Mouse (Mus musculus) limb, embryonic 15.5 days (tissue): ENCODE measurements around the gene Lmntd1. TPM values are rescaled to one million over a fixed set of nuclear protein-coding genes. Genes with fewer than 3 reads are reported as not detected.

Experiments used
- ATAC-seq: fragments of 200-750 bp; cut with Nextera tagmentation; 2 replicates; pipeline ENCODE4 v1.8.0; 2017; ENCODE audit warnings: low read depth, moderate TSS enrichment; ENCODE audit not compliant: insufficient number of reproducible peaks, low FRiP score, low TSS enrichment
- H3K27ac ChIP-seq: fragments of 300-500 bp; sonication (generic); 2 replicates; pipeline ENCODE4 v1.5.1; 2015; ENCODE audit warnings: moderate library complexity, mild to moderate bottlenecking, inconsistent platforms
- H3K27me3 ChIP-seq: fragments of 300-500 bp; sonication (generic); 2 replicates; pipeline ENCODE4 v1.6.1; 2015; ENCODE audit warnings: inconsistent platforms
- H3K36me3 ChIP-seq: fragments of 300-500 bp; sonication (generic); 2 replicates; pipeline ENCODE4 v1.6.1; 2015; ENCODE audit warnings: inconsistent platforms
- H3K4me1 ChIP-seq: fragments of 300-500 bp; sonication (generic); 2 replicates; pipeline ENCODE4 v1.6.1; 2015; ENCODE audit warnings: inconsistent platforms
- H3K4me2 ChIP-seq: fragments of 300-500 bp; sonication (generic); 2 replicates; pipeline ENCODE4 v1.6.1; 2015; ENCODE audit warnings: mild to moderate bottlenecking, inconsistent platforms
- H3K4me3 ChIP-seq: fragments of 300-500 bp; sonication (generic); 2 replicates; pipeline ENCODE4 v1.5.1; 2015; ENCODE audit warnings: mild to moderate bottlenecking, inconsistent platforms
- H3K9ac ChIP-seq: fragments of 300-500 bp; sonication (generic); 2 replicates; pipeline ENCODE4 v1.6.1; 2015; ENCODE audit warnings: inconsistent platforms
- H3K9me3 ChIP-seq: fragments of 300-500 bp; sonication (generic); 2 replicates; pipeline ENCODE4 v1.6.1; 2016; ENCODE audit warnings: inconsistent platforms
- WGBS: fragments of 180-500 bp; shearing (Covaris S2); methylation state at CpG from one replicate; pipeline ENCODE4 v1.1.7; 2015; 5-methylcytosine and 5-hydroxymethylcytosine counted together
- polyA plus RNA-seq: library from polyadenylated mRNA; unstranded; fragments of >200 nt; fragmentation: Nextera tagmentation; extraction: Ambion mirVana; gene quantifications from 2 replicates; pipeline ENCODE4 v1.2.1, GENCODE M21; 2015

Lmntd1 gene
- polyA plus RNA-seq, 1 experiment from 2014 or later, result 0.86 TPM

- no peak overlapping the region for H3K9ac ChIP-seq
- H3K27ac ChIP-seq, result no peak overlapping the region
- H3K4me1 ChIP-seq, result peaks cover 22% of the 10 kb centered on the region
- ATAC-seq, result no peak
- H3K36me3 ChIP-seq, result no peaks in the 10 kb centered on the region
- H3K4me3 ChIP-seq, result no peak overlapping the region
- H3K4me2 ChIP-seq, result no peak overlapping the region
- WGBS, result 75% methylated on average over 5 of the region's 5 CpGs
- H3K9me3 ChIP-seq, result no peaks in the 10 kb centered on the region
- no peaks in the 10 kb centered on the region for H3K27me3 ChIP-seq
Measured at GRCm38 (mm10) chr6:145438851-145439250, 175.3 kb downstream of the Lmntd1 start.

- ATAC-seq, result no peak
- no peak overlapping the region for H3K4me2 ChIP-seq
- no peak overlapping the region for H3K4me3 ChIP-seq
- no peak overlapping the region for H3K27ac ChIP-seq
- H3K9me3 ChIP-seq, result no peaks in the 10 kb centered on the region
- no peaks in the 10 kb centered on the region for H3K27me3 ChIP-seq
- no peaks in the 10 kb centered on the region for H3K36me3 ChIP-seq
- H3K9ac ChIP-seq, result no peak overlapping the region
- 90% methylated on average over 10 of the region's 10 CpGs for WGBS
- H3K4me1 ChIP-seq, result peaks cover 31% of the 10 kb centered on the region
Measured at GRCm38 (mm10) chr6:145435764-145436163, 178.4 kb downstream of the Lmntd1 start.

GRCm38 (mm10) chr6:145435156-145435555 lies 179.0 kb downstream of the Lmntd1 start:
- Histone ChIP-seq H3K4me1 (peaks cover 31% of the 10 kb centered on the region), H3K4me3 (no peak overlapping the region), H3K9ac (no peak overlapping the region), H3K27ac (no peak overlapping the region), H3K9me3 (no peaks in the 10 kb centered on the region), H3K4me2 (no peak overlapping the region), H3K27me3 (no peaks in the 10 kb centered on the region), H3K36me3 (no peaks in the 10 kb centered on the region)
- no peak for ATAC-seq
- WGBS, result 81% methylated on average over 1 of the region's 1 CpGs

GRCm38 (mm10) chr6:145433897-145434296 lies 180.2 kb downstream of the Lmntd1 start:
- no peaks in the 10 kb centered on the region for H3K27me3 ChIP-seq
- H3K9me3 ChIP-seq, result no peaks in the 10 kb centered on the region
- no peak for ATAC-seq
- no peak overlapping the region for H3K4me3 ChIP-seq
- 51% methylated on average over 8 of the region's 8 CpGs for WGBS
- H3K4me1 ChIP-seq, result peaks cover 28% of the 10 kb centered on the region
- H3K9ac ChIP-seq, result no peak overlapping the region
- no peak overlapping the region for H3K27ac ChIP-seq
- no peaks in the 10 kb centered on the region for H3K36me3 ChIP-seq
- no peak overlapping the region for H3K4me2 ChIP-seq

GRCm38 (mm10) chr6:145432711-145433708 lies 181.1 kb downstream of the Lmntd1 start:
- H3K36me3 ChIP-seq, result no peaks in the 10 kb centered on the region
- no peaks in the 10 kb centered on the region for H3K9me3 ChIP-seq
- 38% methylated on average over 11 of the region's 11 CpGs for WGBS
- H3K27ac ChIP-seq, result peak overlapping the region; percentile 89
- no peak overlapping the region for H3K9ac ChIP-seq
- no peak overlapping the region for H3K4me3 ChIP-seq
- peaks cover 28% of the 10 kb centered on the region for H3K4me1 ChIP-seq
- H3K27me3 ChIP-seq, result no peaks in the 10 kb centered on the region
- H3K4me2 ChIP-seq, result no peak overlapping the region
- ATAC-seq, result peak; percentile 66

GRCm38 (mm10) chr6:145431747-145432146 lies 182.4 kb downstream of the Lmntd1 start:
- Histone ChIP-seq H3K4me1 (peaks cover 28% of the 10 kb centered on the region), H3K9me3 (no peaks in the 10 kb centered on the region), H3K27ac (peak overlapping the region; percentile 89), H3K36me3 (no peaks in the 10 kb centered on the region), H3K27me3 (no peaks in the 10 kb centered on the region), H3K4me2 (no peak overlapping the region), H3K4me3 (no peak overlapping the region), H3K9ac (no peak overlapping the region)
- ATAC-seq, result no peak
- WGBS, result 37% methylated on average over 14 of the region's 14 CpGs

- H3K36me3 ChIP-seq, result no peaks in the 10 kb centered on the region
- H3K9me3 ChIP-seq, result no peaks in the 10 kb centered on the region
- H3K4me3 ChIP-seq, result no peak overlapping the region
- no peak overlapping the region for H3K4me2 ChIP-seq
- no peak overlapping the region for H3K9ac ChIP-seq
- no peaks in the 10 kb centered on the region for H3K27me3 ChIP-seq
- 66% methylated on average over 15 of the region's 15 CpGs for WGBS
- peaks cover 9% of the 10 kb centered on the region; the same call in 1 of the 2 replicates for H3K4me1 ChIP-seq
- no peak for ATAC-seq
- H3K27ac ChIP-seq, result no peak overlapping the region
Measured at GRCm38 (mm10) chr6:145427411-145427810, 186.7 kb downstream of the Lmntd1 start.

- 63% methylated on average over 10 of the region's 10 CpGs for WGBS
- H3K27ac ChIP-seq, result no peak overlapping the region
Measured at GRCm38 (mm10) chr6:145426501-145426900, 187.6 kb downstream of the Lmntd1 start.

GRCm38 (mm10) chr6:145424156-145424555 lies 190.0 kb downstream of the Lmntd1 start:
- H3K9ac ChIP-seq, result no peak overlapping the region
- 82% methylated on average over 1 of the region's 1 CpGs for WGBS
- no peaks in the 10 kb centered on the region for H3K4me1 ChIP-seq
- H3K4me3 ChIP-seq, result no peak overlapping the region
- no peaks in the 10 kb centered on the region for H3K27me3 ChIP-seq
- H3K4me2 ChIP-seq, result no peak overlapping the region
- H3K27ac ChIP-seq, result no peak overlapping the region
- no peaks in the 10 kb centered on the region for H3K9me3 ChIP-seq
- no peak for ATAC-seq
- H3K36me3 ChIP-seq, result no peaks in the 10 kb centered on the region

More at GRCm38 (mm10) chr6:145426501-145426900, 187.6 kb downstream of the Lmntd1 start:
- no peak for ATAC-seq
- Histone ChIP-seq H3K4me1 (peaks cover 2% of the 10 kb centered on the region; the same call in 1 of the 2 replicates), H3K4me2 (no peak overlapping the region), H3K27me3 (no peaks in the 10 kb centered on the region), H3K9ac (no peak overlapping the region), H3K36me3 (no peaks in the 10 kb centered on the region), H3K4me3 (no peak overlapping the region), H3K9me3 (no peaks in the 10 kb centered on the region)

GRCm38 (mm10) chr6:145423484-145423883 lies 190.6 kb downstream of the Lmntd1 start:
- Histone ChIP-seq H3K4me2 (no peak overlapping the region), H3K27ac (no peak overlapping the region), H3K9ac (no peak overlapping the region), H3K9me3 (no peaks in the 10 kb centered on the region), H3K4me3 (no peak overlapping the region), H3K36me3 (no peaks in the 10 kb centered on the region), H3K27me3 (no peaks in the 10 kb centered on the region), H3K4me1 (no peaks in the 10 kb centered on the region)
- WGBS, result 64% methylated on average over 12 of the region's 12 CpGs
- no peak for ATAC-seq

- H3K4me1 ChIP-seq, result no peaks in the 10 kb centered on the region
- H3K4me3 ChIP-seq, result no peak overlapping the region
- no peaks in the 10 kb centered on the region for H3K36me3 ChIP-seq
- WGBS, result 89% methylated on average over 9 of the region's 9 CpGs
- H3K4me2 ChIP-seq, result no peak overlapping the region
- H3K27ac ChIP-seq, result no peak overlapping the region
- no peaks in the 10 kb centered on the region for H3K27me3 ChIP-seq
- ATAC-seq, result no peak
- no peak overlapping the region for H3K9ac ChIP-seq
- H3K9me3 ChIP-seq, result no peaks in the 10 kb centered on the region
Measured at GRCm38 (mm10) chr6:145421666-145422065, 192.5 kb downstream of the Lmntd1 start.

- H3K4me2 ChIP-seq, result no peak overlapping the region
- no peak overlapping the region for H3K27ac ChIP-seq
- ATAC-seq, result no peak
- no peaks in the 10 kb centered on the region for H3K9me3 ChIP-seq
- no peak overlapping the region for H3K4me3 ChIP-seq
- no peak overlapping the region for H3K9ac ChIP-seq
- WGBS, result 71% methylated on average over 4 of the region's 4 CpGs
- H3K36me3 ChIP-seq, result no peaks in the 10 kb centered on the region
- no peaks in the 10 kb centered on the region for H3K27me3 ChIP-seq
- no peaks in the 10 kb centered on the region for H3K4me1 ChIP-seq
Measured at GRCm38 (mm10) chr6:145420407-145420806, 193.7 kb downstream of the Lmntd1 start.
